Mouse (Mus musculus) lung, adult 2 months (tissue): ENCODE data around the gene Zg16. TPM values are rescaled to one million over a fixed set of nuclear protein-coding genes. Genes with fewer than 3 reads are reported as not detected.
A peak's percentile ranks its signal among the peaks of the same experiment; 100 is the strongest.

Experiments
- DNase-seq: peaks from one replicate; pipeline ENCODE4 v3.0.0; 2022
- H3K4me1 ChIP-seq: fragments of 200-500 bp; 2 replicates; pipeline ENCODE4 v1.6.1; 2011; ENCODE audit warnings: low read length; ENCODE audit not compliant: control insufficient read depth, insufficient read depth
- H3K4me3 ChIP-seq: fragments of 200-500 bp; replicated peaks from 2 replicates; pipeline ENCODE3; 2011; ENCODE audit warnings: low read depth, mild to moderate bottlenecking, control low read depth, low read length; ENCODE audit errors: extremely low read depth
- CTCF ChIP-seq: fragments of 200-500 bp; IDR thresholded peaks from 2 replicates; pipeline ENCODE4 v1.5.1; 2011; ENCODE audit warnings: mild to moderate bottlenecking, low read length, control low read depth; ENCODE audit not compliant: insufficient read depth
- POLR2A ChIP-seq: fragments of 200-500 bp; IDR thresholded peaks from 2 replicates; pipeline ENCODE4 v1.6.1; 2011; ENCODE audit warnings: low read depth, mild to moderate bottlenecking, control low read depth, low read length, borderline replicate concordance; ENCODE audit errors: extremely low read depth
- WGBS: fragments of 180-500 bp; shearing (Covaris S2); methylation state at CpG from one replicate; pipeline ENCODE4 v1.1.7; 2018; 5-methylcytosine and 5-hydroxymethylcytosine counted together
- polyA plus RNA-seq: library from polyadenylated mRNA; depleted of rRNA; stranded (reverse); fragments of >200 nt; gene quantifications from 2 replicates; pipeline ENCODE4 v1.2.3, GENCODE M21; 2012; rRNA removed

The Zg16 gene
- polyA plus RNA-seq, 1 experiment = 0.37 TPM

- Histone ChIP-seq H3K4me1 (peaks cover 24% of the 10 kb centered on the region), H3K4me3 (no peak overlapping the region)
- DNase-seq = no peak
- 96% methylated on average over 10 of the region's 10 CpGs for WGBS
- TF ChIP-seq CTCF = no peak
- no peak for TF ChIP-seq POLR2A
Measured at GRCm38 (mm10) chr7:127012845-127013244, 74.3 kb downstream of the Zg16 start.

- no peak for TF ChIP-seq CTCF
- TF ChIP-seq POLR2A = no peak
- peaks cover 21% of the 10 kb centered on the region for H3K4me1 ChIP-seq
- 70% methylated on average over 6 of the region's 6 CpGs for WGBS
- H3K4me3 ChIP-seq = no peak overlapping the region
- no peak for DNase-seq
Measured at GRCm38 (mm10) chr7:127012374-127012773, 74.8 kb downstream of the Zg16 start.

GRCm38 (mm10) chr7:127011717-127012116, 75.4 kb downstream of the Zg16 start:
- no peak for DNase-seq

GRCm38 (mm10) chr7:127011051-127011450, 76.1 kb downstream of the Zg16 start:
- Histone ChIP-seq H3K4me1 (peaks cover 20% of the 10 kb centered on the region), H3K4me3 (no peak overlapping the region)
- no peak for DNase-seq
- WGBS = 81% methylated on average over 2 of the region's 2 CpGs
- TF ChIP-seq CTCF = no peak
- TF ChIP-seq POLR2A = no peak

More at GRCm38 (mm10) chr7:127011717-127012116, 75.4 kb downstream of the Zg16 start:
- H3K4me1 ChIP-seq = peaks cover 21% of the 10 kb centered on the region
- no peak overlapping the region for H3K4me3 ChIP-seq
- WGBS = 61% methylated on average over 2 of the region's 2 CpGs
- TF ChIP-seq POLR2A (no peak), CTCF (no peak)

- TF ChIP-seq POLR2A (no peak), CTCF (no peak)
- Histone ChIP-seq H3K4me1 (peaks cover 16% of the 10 kb centered on the region), H3K4me3 (no peak overlapping the region)
- WGBS = 74% methylated on average over 17 of the region's 17 CpGs
- DNase-seq = no peak
Measured at GRCm38 (mm10) chr7:127009307-127010085, 77.6 kb downstream of the Zg16 start.

- Histone ChIP-seq H3K4me3 (no peak overlapping the region), H3K4me1 (peaks cover 14% of the 10 kb centered on the region)
- TF ChIP-seq CTCF (no peak), POLR2A (peak; percentile 29; the same call in 1 of the 2 replicates)
- DNase-seq = peak; percentile 50
- 37% methylated on average over 9 of the region's 9 CpGs for WGBS
Measured at GRCm38 (mm10) chr7:127008239-127009019, 78.7 kb downstream of the Zg16 start.

GRCm38 (mm10) chr7:127007313-127008024, 79.7 kb downstream of the Zg16 start:
- 77% methylated on average over 6 of the region's 6 CpGs for WGBS
- TF ChIP-seq POLR2A (no peak), CTCF (no peak)
- H3K4me1 ChIP-seq = peaks cover 9% of the 10 kb centered on the region
- H3K4me3 ChIP-seq = no peak overlapping the region
- DNase-seq = no peak

- no peak for TF ChIP-seq CTCF
- no peak for DNase-seq
- no peak overlapping the region for H3K4me3 ChIP-seq
- H3K4me1 ChIP-seq = peaks cover 9% of the 10 kb centered on the region
- 79% methylated on average over 4 of the region's 4 CpGs for WGBS
Measured at GRCm38 (mm10) chr7:127004122-127004875, 82.8 kb downstream of the Zg16 start.

GRCm38 (mm10) chr7:127003620-127004019, 83.5 kb downstream of the Zg16 start:
- TF ChIP-seq POLR2A (no peak), CTCF (no peak)
- WGBS = 78% methylated on average over 5 of the region's 5 CpGs
- Histone ChIP-seq H3K4me3 (no peak overlapping the region), H3K4me1 (peaks cover 6% of the 10 kb centered on the region)
- DNase-seq = no peak

Other genes with a start within 250 kb of the Zg16 start
- 0.22 and 0.74 TPM in 2 replicates for gene Doc2a, start 239.9 kb downstream of the Zg16 start, polyA plus RNA-seq
- gene Hirip3, start 225.4 kb downstream of the Zg16 start, polyA plus RNA-seq = 6.2 and 7.5 TPM in 2 replicates
- gene Ino80e, start 225.0 kb downstream of the Zg16 start, polyA plus RNA-seq = 66.0 and 68.9 TPM in 2 replicates
- gene Taok2, start 202.6 kb downstream of the Zg16 start, polyA plus RNA-seq = 174 and 210 TPM in 2 replicates
- 83.6 and 92.9 TPM in 2 replicates for gene Tmem219, start 164.4 kb downstream of the Zg16 start, polyA plus RNA-seq
- gene Kctd13, start 158.4 kb downstream of the Zg16 start, polyA plus RNA-seq = 22.4 and 24.5 TPM in 2 replicates
- gene Asphd1, start 137.7 kb downstream of the Zg16 start, polyA plus RNA-seq = not detected in 2 replicates
- gene Sez6l2, start 136.8 kb downstream of the Zg16 start, polyA plus RNA-seq = 1.0 TPM in 2 replicates
- 321 and 332 TPM in 2 replicates for gene Cdipt, start 111.4 kb downstream of the Zg16 start, polyA plus RNA-seq
- gene Cdiptos, start 111.2 kb downstream of the Zg16 start, polyA plus RNA-seq = 2.0 and 3.3 TPM in 2 replicates
- gene Mvp, start 72.7 kb downstream of the Zg16 start, polyA plus RNA-seq = 82.2 and 125 TPM in 2 replicates
- gene Pagr1b, start 70.8 kb downstream of the Zg16 start, polyA plus RNA-seq = 2.6 and 2.8 TPM in 2 replicates
- gene Pagr1a, start 70.0 kb downstream of the Zg16 start, polyA plus RNA-seq = 5.7 and 7.5 TPM in 2 replicates
- 26.5 and 38.8 TPM in 2 replicates for gene Gm42742, start 66.2 kb downstream of the Zg16 start, polyA plus RNA-seq
- gene Prrt2, start 66.1 kb downstream of the Zg16 start, polyA plus RNA-seq = 8.1 and 9.8 TPM in 2 replicates
- gene Maz, start 60.3 kb downstream of the Zg16 start, polyA plus RNA-seq = 131 and 194 TPM in 2 replicates
- gene Kif22, start 44.9 kb downstream of the Zg16 start, polyA plus RNA-seq = 0.78 and 1.3 TPM in 2 replicates
- gene AI467606, start 4.0 kb upstream of the Zg16 start, polyA plus RNA-seq = 45.0 and 49.9 TPM in 2 replicates
- 0.57 and 0.93 TPM in 2 replicates for gene Qprt, start 34.9 kb upstream of the Zg16 start, polyA plus RNA-seq
- gene Spn, start 50.5 kb upstream of the Zg16 start, polyA plus RNA-seq = 11.8 and 13.2 TPM in 2 replicates
- 20.7 and 31.0 TPM in 2 replicates for gene Cd2bp2, start 108.7 kb upstream of the Zg16 start, polyA plus RNA-seq
- gene Tbc1d10b, start 121.1 kb upstream of the Zg16 start, polyA plus RNA-seq = 30.3 and 32.9 TPM in 2 replicates
- 1.3 and 135 TPM in 2 replicates for gene Mylpf, start 121.6 kb upstream of the Zg16 start, polyA plus RNA-seq
- gene Zfp553, start 145.7 kb upstream of the Zg16 start, polyA plus RNA-seq = 8.9 and 11.6 TPM in 2 replicates
- 26.5 and 28.5 TPM in 2 replicates for gene Sept1, start 145.8 kb upstream of the Zg16 start, polyA plus RNA-seq
- 57.4 and 82.8 TPM in 2 replicates for gene Zfp771, start 156.9 kb upstream of the Zg16 start, polyA plus RNA-seq
- gene Dctpp1, start 173.4 kb upstream of the Zg16 start, polyA plus RNA-seq = 17.6 and 17.9 TPM in 2 replicates
- 15.4 and 16.2 TPM in 2 replicates for gene Sephs2, start 186.7 kb upstream of the Zg16 start, polyA plus RNA-seq
- gene Itgal, start 208.9 kb upstream of the Zg16 start, polyA plus RNA-seq = 28.2 and 36.9 TPM in 2 replicates